Mouse (Mus musculus) embryonic facial prominence, embryonic 14.5 days (tissue): Measurements from ENCODE around the gene Slc6a19. TPM values are rescaled to one million over a fixed set of nuclear protein-coding genes. Genes with fewer than 3 reads are reported as not detected.

Experiments used
- ATAC-seq: fragments of 200-750 bp; cut with Nextera tagmentation; 2 replicates; pipeline ENCODE4 v1.8.0; 2017; ENCODE audit warnings: low read depth, moderate number of reproducible peaks, moderate TSS enrichment
- DNase-seq: peaks from one replicate; pipeline ENCODE4 v3.0.0-alpha.2; 2015; ENCODE audit warnings: low spot score
- H3K27ac ChIP-seq: fragments of 300-500 bp; sonication (generic); replicated peaks from 2 replicates; pipeline ENCODE4 v1.5.1; 2014; ENCODE audit warnings: low read depth, mild to moderate bottlenecking, low read length, moderate library complexity
- H3K27me3 ChIP-seq: fragments of 300-500 bp; sonication (generic); replicated peaks from 2 replicates; pipeline ENCODE4 v1.6.1; 2014; ENCODE audit warnings: low read length; ENCODE audit not compliant: control insufficient read depth, insufficient read depth
- H3K36me3 ChIP-seq: fragments of 300-500 bp; sonication (generic); 2 replicates; pipeline ENCODE4 v1.6.1; 2014; ENCODE audit warnings: low read length, mixed read lengths; ENCODE audit not compliant: control insufficient read depth, insufficient read depth
- H3K4me1 ChIP-seq: fragments of 300-500 bp; sonication (generic); 2 replicates; pipeline ENCODE4 v1.6.1; 2014; ENCODE audit warnings: antibody characterized with exemption, low read length; ENCODE audit not compliant: control insufficient read depth, insufficient read depth
- H3K4me2 ChIP-seq: fragments of 300-500 bp; sonication (generic); 2 replicates; pipeline ENCODE4 v1.6.1; 2014; ENCODE audit warnings: low read depth, mild to moderate bottlenecking, low read length, moderate library complexity, mixed read lengths
- H3K4me3 ChIP-seq: fragments of 300-500 bp; sonication (generic); 2 replicates; pipeline ENCODE4 v1.5.1; 2014; ENCODE audit warnings: low read depth, mild to moderate bottlenecking, low read length
- H3K9ac ChIP-seq: fragments of 300-500 bp; sonication (generic); 2 replicates; pipeline ENCODE4 v1.6.1; 2014; ENCODE audit warnings: low read depth, mild to moderate bottlenecking, low read length, moderate library complexity, mixed read lengths
- H3K9me3 ChIP-seq: fragments of 300-500 bp; sonication (generic); 2 replicates; pipeline ENCODE4 v1.6.1; 2016; ENCODE audit warnings: low read length; ENCODE audit not compliant: control insufficient read depth
- WGBS: fragments of 180-500 bp; shearing (Covaris S2); extraction: QIAGEN DNeasy Blood & Tissue Kit; methylation state at CpG from one replicate; pipeline ENCODE4 v1.1.7; 2014; 5-methylcytosine and 5-hydroxymethylcytosine counted together
- polyA plus RNA-seq: library from polyadenylated mRNA; unstranded; fragments of >200 nt; fragmentation: Nextera tagmentation; extraction: Ambion mirVana; gene quantifications from 2 replicates; pipeline ENCODE4 v1.2.1, GENCODE M21; 2014

Gene Slc6a19
- polyA plus RNA-seq, 1 experiment from 2014 or later = 0.40 TPM

GRCm38 (mm10) chr13:73735928-73736327 lies 31.3 kb upstream of the Slc6a19 start:
- H3K4me1 ChIP-seq = no peaks in the 10 kb centered on the region
- H3K36me3 ChIP-seq = no peaks in the 10 kb centered on the region
- H3K9ac ChIP-seq = no peak overlapping the region
- ATAC-seq = no peak
- WGBS = 71% methylated on average over 2 of the region's 2 CpGs
- DNase-seq = no peak
- no peak overlapping the region for H3K27ac ChIP-seq
- no peak overlapping the region for H3K4me2 ChIP-seq
- no peak overlapping the region for H3K4me3 ChIP-seq
- peaks cover 10% of the 10 kb centered on the region; the same call in 1 of the 2 replicates for H3K27me3 ChIP-seq
- H3K9me3 ChIP-seq = no peaks in the 10 kb centered on the region

- Histone ChIP-seq H3K4me1 (no peaks in the 10 kb centered on the region), H3K9me3 (no peaks in the 10 kb centered on the region), H3K27me3 (peaks cover 10% of the 10 kb centered on the region; the same call in 1 of the 2 replicates), H3K27ac (no peak overlapping the region), H3K4me3 (no peak overlapping the region), H3K36me3 (no peaks in the 10 kb centered on the region), H3K9ac (no peak overlapping the region), H3K4me2 (no peak overlapping the region)
- WGBS = 84% methylated on average over 8 of the region's 8 CpGs
- ATAC-seq (no peak), DNase-seq (no peak)
Observed at GRCm38 (mm10) chr13:73735270-73735669, 30.6 kb upstream of the Slc6a19 start.

GRCm38 (mm10) chr13:73734379-73734778 lies 29.7 kb upstream of the Slc6a19 start:
- DNase-seq (no peak), ATAC-seq (no peak)
- no peak overlapping the region for H3K4me2 ChIP-seq
- H3K4me3 ChIP-seq = no peak overlapping the region
- H3K9me3 ChIP-seq = no peaks in the 10 kb centered on the region
- H3K27me3 ChIP-seq = peaks cover 10% of the 10 kb centered on the region; the same call in 1 of the 2 replicates
- H3K27ac ChIP-seq = no peak overlapping the region
- H3K9ac ChIP-seq = no peak overlapping the region
- no peaks in the 10 kb centered on the region for H3K36me3 ChIP-seq
- 100% methylated on average over 1 of the region's 1 CpGs for WGBS
- no peaks in the 10 kb centered on the region for H3K4me1 ChIP-seq

GRCm38 (mm10) chr13:73732742-73733700 lies 28.4 kb upstream of the Slc6a19 start, which contains the start of gene Slc12a7:
Slc12a7 (plus strand) TSS chr13:73733094.
- H3K36me3 ChIP-seq = no peaks in the 10 kb centered on the region
- DNase-seq (peak; percentile 32), ATAC-seq (peak; percentile 58; the same call in 1 of the 2 replicates)
- WGBS = 6% methylated on average over 28 of the region's 48 CpGs
- H3K4me3 ChIP-seq = peak within 1 kb of the TSS; percentile 37
- H3K9ac ChIP-seq = peak within 1 kb of the TSS; percentile 51
- peak within 1 kb of the TSS; percentile 77 for H3K4me2 ChIP-seq
- no peaks in the 10 kb centered on the region for H3K9me3 ChIP-seq
- no peak within 1 kb of the TSS for H3K27ac ChIP-seq
- peaks cover 10% of the 10 kb centered on the region; the same call in 1 of the 2 replicates for H3K27me3 ChIP-seq
- H3K4me1 ChIP-seq = no peaks in the 10 kb centered on the region

- Histone ChIP-seq H3K4me3 (peak overlapping the region; percentile 37), H3K9ac (peak overlapping the region; percentile 51), H3K36me3 (no peaks in the 10 kb centered on the region), H3K4me2 (peak overlapping the region; percentile 77), H3K4me1 (no peaks in the 10 kb centered on the region), H3K9me3 (no peaks in the 10 kb centered on the region), H3K27me3 (peaks cover 10% of the 10 kb centered on the region; the same call in 1 of the 2 replicates), H3K27ac (no peak overlapping the region)
- ATAC-seq (0 out of 2 replicates have a peak, but pooled peaks have one; percentile 19), DNase-seq (no peak)
- WGBS = 76% methylated on average over 6 of the region's 7 CpGs
Observed at GRCm38 (mm10) chr13:73732235-73732634, 27.6 kb upstream of the Slc6a19 start.

GRCm38 (mm10) chr13:73730913-73731312 lies 26.2 kb upstream of the Slc6a19 start:
- H3K36me3 ChIP-seq = no peaks in the 10 kb centered on the region
- no peak overlapping the region for H3K4me3 ChIP-seq
- no peak overlapping the region for H3K27ac ChIP-seq
- no peak overlapping the region for H3K4me2 ChIP-seq
- no peak overlapping the region for H3K9ac ChIP-seq
- peaks cover 10% of the 10 kb centered on the region; the same call in 1 of the 2 replicates for H3K27me3 ChIP-seq
- WGBS = 71% methylated on average over 1 of the region's 1 CpGs
- H3K9me3 ChIP-seq = no peaks in the 10 kb centered on the region
- DNase-seq (no peak), ATAC-seq (no peak)
- no peaks in the 10 kb centered on the region for H3K4me1 ChIP-seq

- ATAC-seq = no peak
- Histone ChIP-seq H3K36me3 (no peaks in the 10 kb centered on the region), H3K4me1 (no peaks in the 10 kb centered on the region), H3K4me2 (no peak overlapping the region), H3K27ac (no peak overlapping the region), H3K4me3 (no peak overlapping the region), H3K9me3 (no peaks in the 10 kb centered on the region), H3K9ac (no peak overlapping the region), H3K27me3 (peaks cover 5% of the 10 kb centered on the region; the same call in 1 of the 2 replicates)
- no peak for DNase-seq
Observed at GRCm38 (mm10) chr13:73728633-73729032, 24.0 kb upstream of the Slc6a19 start.

GRCm38 (mm10) chr13:73727621-73728025 lies 23.0 kb upstream of the Slc6a19 start:
- ATAC-seq = no peak
- H3K9me3 ChIP-seq = no peaks in the 10 kb centered on the region
- DNase-seq = no peak
- no peak overlapping the region for H3K9ac ChIP-seq
- H3K4me3 ChIP-seq = no peak overlapping the region
- H3K4me2 ChIP-seq = no peak overlapping the region
- WGBS = 26% methylated on average over 2 of the region's 2 CpGs
- H3K36me3 ChIP-seq = no peaks in the 10 kb centered on the region
- H3K27ac ChIP-seq = no peak overlapping the region
- H3K27me3 ChIP-seq = no peaks in the 10 kb centered on the region
- H3K4me1 ChIP-seq = no peaks in the 10 kb centered on the region
